Mouse (Mus musculus) lung, postnatal 4 days (tissue): Measurements from ENCODE around the gene Smdt1.
A peak's percentile ranks its signal among the peaks of the same experiment; 100 is the strongest.
"Not testable (repeated sequence)": the region's sequence is repeated elsewhere in the genome, so short reads cannot be mapped to it uniquely, and the experiment has no call there.

Experiments
- DNase-seq, 2 experiments: peaks; one replicate each; pipeline ENCODE4 v3.0.0; 2021

Gene Smdt1

GRCm38 (mm10) chr15:82343368-82344287, 4.9 kb downstream of the Smdt1 start:
- DNase-seq = peak in 1 of 2 experiments; percentile 29

- DNase-seq = no peak
These were observed 6.2 kb downstream of the Smdt1 start for GRCm38 (mm10) chr15:82344971-82345370.

GRCm38 (mm10) chr15:82345820-82346470, 7.2 kb downstream of the Smdt1 start:
- peak; percentile 98 to 99 for DNase-seq

GRCm38 (mm10) chr15:82346580-82347302, 8.0 kb downstream of the Smdt1 start:
- DNase-seq = no peak

DNA sequence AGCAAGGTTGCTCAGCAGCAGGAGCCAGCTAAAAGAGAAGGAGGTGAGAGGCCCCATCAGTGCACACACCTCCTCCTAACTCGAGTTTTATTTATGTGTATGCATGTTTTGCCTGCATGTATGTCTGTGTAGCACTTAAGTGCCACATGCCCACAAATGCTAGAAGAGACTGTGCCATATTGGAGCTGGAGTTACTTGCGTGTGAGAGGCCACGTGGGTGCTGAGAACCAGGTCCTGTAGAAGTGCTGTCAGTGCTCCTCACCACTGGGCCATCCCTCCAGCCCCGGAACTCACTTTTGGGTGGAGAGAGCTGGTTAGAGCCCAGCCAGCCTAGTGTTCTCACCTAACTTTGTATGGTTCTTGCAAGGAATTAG, 8.5 kb downstream of the Smdt1 start:
- no peak for DNase-seq

GRCm38 (mm10) chr15:82347852-82348251, 9.1 kb downstream of the Smdt1 start:
- no peak for DNase-seq

GRCm38 (mm10) chr15:82348258-82348998, 9.7 kb downstream of the Smdt1 start:
- DNase-seq = no peak

DNA sequence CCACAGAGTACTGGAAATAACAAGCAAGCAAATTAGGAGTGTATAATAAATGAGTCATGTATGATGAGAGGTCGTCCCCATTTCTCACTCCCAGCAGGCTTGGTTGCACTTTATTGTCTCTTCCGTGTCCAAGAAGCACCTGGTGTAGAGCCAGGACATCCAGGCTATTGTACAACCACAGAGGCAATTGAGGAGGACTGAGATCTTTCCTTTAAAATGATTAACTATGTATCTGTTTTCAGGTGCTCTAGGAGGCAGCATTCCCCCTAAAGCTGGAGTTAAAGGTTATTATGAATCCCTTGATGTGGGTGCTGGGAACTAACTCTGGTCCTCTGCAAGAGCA, 10.2 kb downstream of the Smdt1 start:
- DNase-seq = no peak

GRCm38 (mm10) chr15:82350349-82350748, 11.6 kb downstream of the Smdt1 start:
- no peak for DNase-seq

- no peak for DNase-seq
These were observed 12.7 kb downstream of the Smdt1 start for GRCm38 (mm10) chr15:82351480-82351879.

GRCm38 (mm10) chr15:82353078-82353744, 14.5 kb downstream of the Smdt1 start:
- DNase-seq = no peak

- no peak for DNase-seq
These were observed 15.0 kb downstream of the Smdt1 start for GRCm38 (mm10) chr15:82353745-82354113.

DNA sequence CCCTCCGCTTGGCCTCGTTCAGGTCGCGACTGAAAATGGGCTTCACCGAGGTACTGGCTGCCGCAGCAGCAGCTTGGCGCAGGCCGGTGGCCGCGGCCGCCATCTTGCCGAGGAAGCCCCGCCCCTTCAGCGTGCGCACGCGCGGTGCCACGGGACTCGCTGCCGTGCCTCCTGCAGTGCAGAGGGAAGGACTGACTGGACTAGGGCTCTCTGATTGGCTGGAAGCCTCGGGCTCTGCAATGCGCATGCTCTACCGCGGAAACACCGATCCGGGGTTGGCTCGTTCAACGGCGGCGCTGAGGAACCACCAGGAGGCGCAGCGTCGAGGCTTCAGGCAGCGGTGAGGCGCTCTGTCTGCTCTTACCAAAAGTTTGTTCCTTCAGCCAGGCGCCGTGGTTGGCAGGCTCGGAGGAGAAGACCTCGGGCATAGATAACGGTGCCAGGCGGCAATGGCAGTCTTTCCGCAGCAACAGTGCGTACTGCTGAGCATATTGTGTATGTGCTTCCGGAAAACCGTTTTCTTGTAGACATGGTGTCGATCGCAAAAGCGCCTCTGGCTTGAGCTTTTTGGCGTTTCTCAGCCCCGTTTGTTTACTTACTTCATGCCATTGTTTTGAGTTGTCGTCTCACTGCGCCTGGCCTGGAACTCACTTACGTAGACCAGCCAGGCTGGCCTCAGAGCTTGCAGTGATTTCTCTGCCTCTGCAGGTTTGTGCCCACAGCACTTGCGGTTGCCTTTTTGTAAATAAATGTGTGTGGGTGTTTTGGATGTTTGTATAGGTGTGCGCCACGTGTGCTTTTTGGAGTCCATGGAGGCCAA, 15.6 kb downstream of the Smdt1 start, which contains the start of gene Ndufa6:
Gene Ndufa6 (minus strand): TSS at position 197 of the 820 bp plus-strand sequence.
- DNase-seq = peak; percentile 98

DNA sequence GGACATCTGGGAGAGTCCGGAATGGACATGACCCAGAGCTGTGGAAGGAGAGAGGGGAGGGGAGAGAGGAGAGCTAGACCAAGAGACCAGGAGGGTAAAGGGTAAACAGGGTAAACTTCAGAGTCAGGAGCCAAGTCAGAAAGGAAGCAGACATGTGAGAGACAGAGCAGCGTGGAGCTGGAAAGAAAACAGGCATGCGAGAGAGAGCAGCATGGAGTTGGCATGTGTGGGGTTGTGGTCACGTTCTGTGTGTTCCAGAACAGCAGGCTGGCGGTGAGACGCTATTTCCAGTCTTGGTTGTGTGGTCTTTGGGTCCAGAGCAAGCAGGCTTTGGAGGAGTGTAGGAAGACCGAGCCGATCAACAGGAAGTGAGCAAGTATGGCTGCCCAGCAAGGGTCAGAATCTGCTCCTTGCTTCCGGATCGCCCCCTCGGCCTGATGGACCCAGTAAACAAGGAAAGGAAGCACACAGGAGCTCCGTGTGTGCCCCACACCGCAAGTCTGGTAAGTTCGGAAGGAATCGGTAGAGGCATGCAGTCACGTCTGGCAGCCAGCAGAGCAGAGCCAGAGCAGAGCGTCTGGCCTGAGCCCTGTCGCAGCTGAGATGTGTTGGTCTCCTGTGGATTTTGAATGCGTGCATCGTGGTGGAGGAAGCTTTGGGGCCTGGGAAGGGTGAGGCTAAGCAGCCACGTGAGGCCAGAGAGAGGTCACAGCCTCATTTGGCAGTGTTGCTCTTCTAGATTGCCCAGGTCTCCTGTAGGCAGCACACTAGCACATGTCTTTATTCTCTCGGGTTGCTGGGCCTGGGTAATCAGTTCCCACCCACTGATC, 19.9 kb downstream of the Smdt1 start:
- DNase-seq = peak in 1 of 2 experiments; percentile 17

DNA sequence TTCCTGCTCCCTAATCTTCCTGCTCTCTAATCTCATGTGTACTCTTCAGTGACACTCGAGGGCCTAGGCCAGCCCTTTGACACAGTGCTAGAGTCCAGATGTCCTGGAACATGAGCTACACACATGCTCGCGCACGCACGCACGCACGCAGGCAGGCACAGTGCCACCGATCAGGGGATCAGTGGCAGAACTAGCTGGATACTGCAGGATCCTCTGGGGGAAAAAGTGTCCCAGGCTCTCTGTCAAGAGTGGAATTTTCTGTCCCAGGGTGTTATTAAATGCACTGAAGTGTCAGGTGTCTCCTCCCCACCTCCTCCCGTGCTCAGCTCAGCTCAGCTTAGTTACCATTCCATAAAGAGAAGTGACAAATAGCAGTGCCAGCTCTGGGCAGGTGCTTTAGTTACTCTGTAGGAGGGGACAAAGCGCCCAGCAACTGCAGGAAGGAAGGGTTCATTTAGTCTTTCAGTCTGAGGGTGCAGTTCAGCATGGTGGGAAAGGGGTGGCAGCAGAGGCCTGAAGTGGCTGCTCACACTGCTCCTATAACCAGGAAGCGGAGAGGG, 22.8 kb downstream of the Smdt1 start:
- peak in 1 of 2 experiments; percentile 44 for DNase-seq

DNA sequence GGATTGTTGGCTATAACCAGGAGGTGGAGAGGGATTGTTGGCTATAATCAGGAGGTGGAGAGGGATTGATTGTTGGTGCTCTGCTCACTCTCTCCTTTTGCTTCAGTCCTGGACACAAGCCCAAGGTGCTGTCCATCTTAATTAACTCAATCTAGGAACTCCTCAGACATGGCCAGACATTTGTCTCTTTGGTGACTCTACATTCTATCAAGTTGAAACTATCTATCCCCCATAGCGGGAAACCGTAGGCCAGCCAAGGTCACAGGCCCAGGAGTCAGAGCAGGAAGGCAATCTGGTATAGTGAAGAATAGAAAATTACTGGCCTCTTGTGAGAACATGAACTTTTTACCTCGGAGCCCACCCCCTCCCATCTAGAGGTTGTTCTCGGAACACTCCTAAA, 23.5 kb downstream of the Smdt1 start:
- no peak for DNase-seq

GRCm38 (mm10) chr15:82363801-82364200, 25.0 kb downstream of the Smdt1 start:
- DNase-seq = not testable (repeated sequence)

DNA sequence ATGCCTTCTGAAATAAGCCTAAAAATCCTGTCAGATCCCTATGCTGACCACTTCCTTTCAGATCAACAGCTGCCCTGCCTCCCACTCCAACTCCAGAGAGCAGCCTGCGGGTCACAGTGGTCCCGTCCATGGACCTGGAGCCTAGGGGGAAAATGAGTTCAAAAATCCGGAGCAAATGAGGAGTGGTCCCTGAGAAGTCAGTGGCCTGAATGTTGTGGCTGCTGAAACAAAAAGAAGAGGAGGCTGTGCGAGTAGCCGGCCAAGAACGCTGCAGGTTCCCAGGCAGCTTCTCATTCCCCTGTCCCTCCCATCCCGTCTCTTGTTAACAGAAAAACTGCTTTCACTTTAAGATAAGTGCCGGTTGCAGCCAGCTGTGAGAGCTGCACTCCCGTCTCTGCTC, 25.8 kb downstream of the Smdt1 start:
- peak in 1 of 2 experiments; percentile 5 for DNase-seq

- DNase-seq = no peak
These were observed 29.4 kb downstream of the Smdt1 start for GRCm38 (mm10) chr15:82368146-82368545.

GRCm38 (mm10) chr15:82368851-82369250, 30.1 kb downstream of the Smdt1 start:
- no peak for DNase-seq
